Mouse (Mus musculus) lung, adult 2 months (tissue): ENCODE data around the gene Pptc7. TPM values are rescaled to one million over a fixed set of nuclear protein-coding genes. Genes with fewer than 3 reads are reported as not detected.
"Not testable (repeated sequence)": the region's sequence is repeated elsewhere in the genome, so short reads cannot be mapped to it uniquely, and the experiment has no call there.

Source experiments
- DNase-seq: peaks from one replicate; pipeline ENCODE4 v3.0.0; 2022
- H3K4me1 ChIP-seq: fragments of 200-500 bp; 2 replicates; pipeline ENCODE4 v1.6.1; 2011; ENCODE audit warnings: low read length; ENCODE audit not compliant: control insufficient read depth, insufficient read depth
- H3K4me3 ChIP-seq: fragments of 200-500 bp; replicated peaks from 2 replicates; pipeline ENCODE3; 2011; ENCODE audit warnings: low read depth, mild to moderate bottlenecking, control low read depth, low read length; ENCODE audit errors: extremely low read depth
- CTCF ChIP-seq: fragments of 200-500 bp; IDR thresholded peaks from 2 replicates; pipeline ENCODE4 v1.5.1; 2011; ENCODE audit warnings: mild to moderate bottlenecking, low read length, control low read depth; ENCODE audit not compliant: insufficient read depth
- POLR2A ChIP-seq: fragments of 200-500 bp; IDR thresholded peaks from 2 replicates; pipeline ENCODE4 v1.6.1; 2011; ENCODE audit warnings: low read depth, mild to moderate bottlenecking, control low read depth, low read length, borderline replicate concordance; ENCODE audit errors: extremely low read depth
- WGBS: fragments of 180-500 bp; shearing (Covaris S2); methylation state at CpG from one replicate; pipeline ENCODE4 v1.1.7; 2018; 5-methylcytosine and 5-hydroxymethylcytosine counted together
- polyA plus RNA-seq: library from polyadenylated mRNA; depleted of rRNA; stranded (reverse); fragments of >200 nt; gene quantifications from 2 replicates; pipeline ENCODE4 v1.2.3, GENCODE M21; 2012

The Pptc7 gene
- polyA plus RNA-seq, 1 experiment: 35.3 TPM

GRCm38 (mm10) chr5:122311692-122312091, 27.5 kb downstream of the Pptc7 start:
- TF ChIP-seq POLR2A (no peak), CTCF (no peak)
- WGBS: 66% methylated on average over 7 of the region's 7 CpGs
- H3K4me3 ChIP-seq: no peak overlapping the region
- peaks cover 14% of the 10 kb centered on the region for H3K4me1 ChIP-seq
- no peak for DNase-seq

- Histone ChIP-seq H3K4me3 (no peak overlapping the region), H3K4me1 (peaks cover 14% of the 10 kb centered on the region)
- no peak for DNase-seq
- TF ChIP-seq CTCF: no peak
- TF ChIP-seq POLR2A: no peak
- WGBS: 60% methylated on average over 4 of the region's 4 CpGs
Measured at GRCm38 (mm10) chr5:122312346-122312745, 28.2 kb downstream of the Pptc7 start.

GRCm38 (mm10) chr5:122312942-122313684, 28.9 kb downstream of the Pptc7 start:
- no peak for DNase-seq
- 82% methylated on average over 17 of the region's 17 CpGs for WGBS
- Histone ChIP-seq H3K4me3 (no peak overlapping the region), H3K4me1 (peaks cover 14% of the 10 kb centered on the region)
- TF ChIP-seq CTCF (no peak), POLR2A (no peak)

- peaks cover 18% of the 10 kb centered on the region for H3K4me1 ChIP-seq
- WGBS: 32% methylated on average over 20 of the region's 20 CpGs
- no peak overlapping the region for H3K4me3 ChIP-seq
- DNase-seq: peak; percentile 87
- TF ChIP-seq CTCF (peak; percentile 43), POLR2A (no peak)
Measured at GRCm38 (mm10) chr5:122314966-122315667, 31.0 kb downstream of the Pptc7 start.

GRCm38 (mm10) chr5:122317329-122318045, 33.3 kb downstream of the Pptc7 start:
- H3K4me3 ChIP-seq: no peak overlapping the region
- no peak for DNase-seq
- TF ChIP-seq POLR2A: no peak
- no peak for TF ChIP-seq CTCF
- peaks cover 25% of the 10 kb centered on the region for H3K4me1 ChIP-seq
- WGBS: 62% methylated on average over 11 of the region's 11 CpGs

- H3K4me1 ChIP-seq: peaks cover 25% of the 10 kb centered on the region
- 72% methylated on average over 3 of the region's 3 CpGs for WGBS
- TF ChIP-seq POLR2A: no peak
- TF ChIP-seq CTCF: peak; percentile 49
- no peak overlapping the region for H3K4me3 ChIP-seq
- no peak for DNase-seq
Measured at GRCm38 (mm10) chr5:122318100-122318499, 33.9 kb downstream of the Pptc7 start.

- DNase-seq, H3K4me3 ChIP-seq: not testable (repeated sequence)
- peaks cover 24% of the 10 kb centered on the region for H3K4me1 ChIP-seq
- 71% methylated on average over 3 of the region's 3 CpGs for WGBS
Measured at GRCm38 (mm10) chr5:122318976-122319375, 34.8 kb downstream of the Pptc7 start.

- DNase-seq: no peak
- TF ChIP-seq CTCF: no peak
- no peak for TF ChIP-seq POLR2A
- no peak overlapping the region for H3K4me3 ChIP-seq
- WGBS: 61% methylated on average over 14 of the region's 14 CpGs
- H3K4me1 ChIP-seq: peaks cover 21% of the 10 kb centered on the region
Measured at GRCm38 (mm10) chr5:122319474-122320204, 35.5 kb downstream of the Pptc7 start.

- no peak for DNase-seq
- peaks cover 16% of the 10 kb centered on the region for H3K4me1 ChIP-seq
- H3K4me3 ChIP-seq: no peak overlapping the region
- TF ChIP-seq POLR2A (no peak), CTCF (no peak)
- WGBS: 47% methylated on average over 12 of the region's 12 CpGs
Measured at GRCm38 (mm10) chr5:122320205-122320781, 36.1 kb downstream of the Pptc7 start.
